Mouse (Mus musculus): ENCODE results near the gene Acacb.

DNA sequence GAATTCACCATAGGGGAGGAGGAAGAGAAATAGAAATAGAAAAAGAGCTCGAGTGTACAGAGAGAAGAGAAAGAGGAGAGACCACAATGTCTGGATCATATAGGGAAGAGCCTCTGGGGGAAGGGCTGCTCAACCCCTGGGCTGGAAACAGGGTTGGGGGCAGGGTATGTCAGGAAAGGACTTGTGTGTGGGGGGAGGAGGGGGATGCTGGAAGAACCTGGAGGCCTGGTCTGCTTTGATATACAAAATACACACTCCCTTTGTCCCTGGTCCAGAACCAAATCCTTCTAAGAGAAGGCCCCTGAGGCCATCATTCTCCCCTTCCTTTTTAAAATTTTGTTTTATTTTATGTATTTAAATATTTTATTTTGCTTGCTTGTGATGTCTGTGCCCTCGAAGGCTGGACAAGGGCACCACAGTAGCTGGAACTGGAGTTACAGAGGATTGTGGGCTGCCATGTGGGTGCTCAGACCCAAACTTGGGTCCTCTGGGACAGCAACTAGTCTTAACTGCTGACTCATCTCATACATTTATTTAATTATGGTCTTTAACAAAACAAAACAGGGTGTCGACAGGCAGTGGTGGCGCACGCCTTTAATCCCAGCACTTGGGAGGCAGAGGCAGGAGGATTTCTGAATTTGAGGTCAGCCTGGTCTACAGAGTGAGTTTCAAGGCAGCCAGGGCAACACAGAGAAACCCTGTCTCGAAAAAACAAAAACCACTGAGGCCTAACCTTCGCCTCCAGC lies 19.7 kb upstream of the Acacb start:
- no peak for TF ChIP-seq CTCF (IDR thresholded peaks at IDR 0.05; ENCODE audit: low read depth)
- TF ChIP-seq EP300 (optimal IDR thresholded peaks at IDR 0.05) = no peak
